Mouse (Mus musculus) bone marrow, adult 2 months (tissue): ENCODE results near the gene Tbxas1.

Experiments
- CTCF ChIP-seq: fragments of 200-500 bp; IDR thresholded peaks from 2 replicates; pipeline ENCODE4 v1.5.1; 2011; ENCODE audit warnings: low read length, control low read depth; ENCODE audit not compliant: control insufficient read depth, insufficient read depth
- POLR2A ChIP-seq: fragments of 200-500 bp; IDR thresholded peaks from 2 replicates; pipeline ENCODE4 v1.6.1; 2011; ENCODE audit warnings: low read depth, mild to moderate bottlenecking, control low read depth, low read length, borderline replicate concordance; ENCODE audit not compliant: control insufficient read depth

DNA sequence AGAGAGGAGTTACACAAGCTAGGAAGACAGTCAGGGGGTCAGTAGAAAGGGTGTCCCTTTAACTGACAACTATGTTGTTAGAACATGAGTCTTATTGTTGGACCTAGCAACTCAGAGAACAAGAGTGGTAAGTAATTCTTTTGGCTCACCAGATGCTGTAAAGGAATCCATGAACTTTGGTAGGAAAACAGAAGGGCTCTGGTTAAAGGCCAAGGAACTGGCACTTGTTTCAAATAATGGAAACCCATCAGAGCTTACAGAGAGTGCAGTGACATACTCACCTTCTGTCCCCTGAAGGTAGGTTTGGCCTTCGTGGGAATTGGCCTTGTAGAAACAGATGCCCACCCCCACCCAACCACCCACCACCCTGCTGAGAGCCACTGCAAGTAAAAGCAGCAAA lies 97.6 kb downstream of the Tbxas1 start:
- TF ChIP-seq POLR2A (no peak), CTCF (no peak)
